Mouse (Mus musculus) heart, postnatal 14 days (tissue): ENCODE measurements around the gene Serpinb6c. TPM values are rescaled to one million over a fixed set of nuclear protein-coding genes. Genes with fewer than 3 reads are reported as not detected.
"Not testable (repeated sequence)": the region's sequence is repeated elsewhere in the genome, so short reads cannot be mapped to it uniquely, and the experiment has no call there.

ENCODE experiments used
- DNase-seq, 2 experiments: peaks; one replicate each; pipeline ENCODE4 v3.0.0; 2021 to 2022
- intact Hi-C: fragments of 180-260 bp; cut with DNase I; formaldehyde crosslinking; loops from one replicate; pipeline ENCODE4 v1.15.1; 2025
- long read RNA-seq, 2 experiments: library from polyadenylated mRNA; stranded (forward); transcript quantifications; one replicate each; pipeline ENCODE4 v2.0.0; 2021
- total RNA-seq, 2 experiments: library from RNA; stranded (reverse); gene quantifications; 2 replicates each; pipeline ENCODE4 v1.2.3; 2021

Gene Serpinb6c
- total RNA-seq = under 1 TPM in 1 of 2 experiments, not detected in 1; 0.22 TPM
- long read RNA-seq, experiment 1 = 0 reads
- long read RNA-seq, experiment 2 = 0 reads

GRCm38 (mm10) chr13:33905176-33905954 lies at the start of gene Serpinb6c:
TSS of gene Serpinb6c (minus strand) at chr13:33905708.
- no peak for DNase-seq
- intact Hi-C loops = no loop called here

DNA sequence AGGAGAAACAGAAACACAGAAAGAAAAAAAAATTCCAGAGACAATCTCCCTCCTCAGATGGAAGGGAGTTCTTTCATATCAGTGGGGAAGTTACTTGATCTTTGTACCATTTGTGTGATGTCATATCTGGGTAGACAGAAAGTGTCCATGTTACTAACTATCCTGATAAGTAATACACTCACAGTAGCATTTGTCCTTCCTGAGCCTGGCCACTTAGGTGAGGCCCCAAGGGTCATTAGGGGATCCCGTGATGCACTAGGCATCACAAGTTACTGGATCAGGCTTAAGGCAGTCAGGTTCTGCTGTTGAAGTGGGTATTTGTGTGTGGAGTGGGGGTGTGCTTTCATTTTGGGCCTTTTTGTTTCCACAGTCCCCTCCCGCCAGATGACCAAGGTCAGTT lies 47.4 kb upstream of the Serpinb6c start:
- intact Hi-C loops = no loop called here
- DNase-seq = no peak

DNA sequence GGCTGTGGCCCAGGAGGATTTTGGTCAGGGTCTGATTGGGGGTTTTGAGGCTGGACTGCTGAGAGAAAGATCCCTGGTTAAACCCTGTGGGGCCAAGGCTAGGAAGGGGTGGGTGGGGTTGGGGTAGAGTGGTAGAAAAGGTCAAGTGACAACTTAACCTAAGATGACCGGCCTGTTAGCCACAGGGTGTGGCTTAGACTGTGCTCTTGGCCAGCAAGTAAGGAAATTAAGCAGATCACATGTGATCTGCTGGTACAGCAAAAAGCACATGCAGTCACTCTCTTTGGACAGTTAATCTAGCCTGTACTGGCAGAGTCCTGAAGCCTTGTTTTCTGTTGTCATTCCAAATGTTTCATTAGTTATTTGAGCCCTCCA lies 46.6 kb upstream of the Serpinb6c start:
- intact Hi-C loops = no loop called here
- DNase-seq = no peak

DNA sequence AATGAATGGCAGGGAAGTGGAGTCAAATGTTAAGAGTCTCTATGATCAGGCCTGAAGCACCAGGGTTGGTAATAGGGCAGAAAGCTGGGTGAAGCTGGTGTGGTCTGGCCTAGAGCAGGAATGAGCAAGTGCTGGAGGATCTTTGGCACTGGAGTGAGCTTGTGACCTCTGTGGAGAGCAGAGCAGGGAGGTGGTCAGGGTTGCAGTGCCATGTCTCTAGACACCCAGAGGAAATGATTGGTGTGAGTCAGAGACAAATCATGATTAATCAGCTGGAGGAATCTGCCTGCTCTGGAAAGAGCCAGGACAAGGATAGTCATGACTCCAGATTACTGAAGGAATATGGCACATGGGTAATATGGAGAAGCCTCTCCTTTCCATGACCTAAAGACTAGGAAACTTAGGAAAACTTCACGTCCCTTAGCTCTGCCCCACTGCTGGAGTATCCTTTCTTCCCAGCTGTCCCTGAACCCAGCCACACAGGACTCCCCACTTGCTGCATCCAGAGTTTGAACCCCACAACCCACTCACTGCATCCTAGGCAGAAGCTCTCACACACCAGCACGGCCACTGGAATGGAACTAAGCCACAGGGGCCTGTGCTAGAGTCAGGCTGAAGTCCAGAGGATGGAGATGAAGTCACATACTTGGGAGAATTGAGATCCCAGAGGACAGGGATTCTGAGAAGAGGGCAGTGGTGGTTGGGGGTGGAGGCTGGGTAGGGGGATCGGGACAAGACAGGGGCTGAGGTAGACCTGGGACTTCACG lies 46.0 kb upstream of the Serpinb6c start:
- intact Hi-C loops = no loop called here
- peak in 1 of 2 experiments; percentile 14 for DNase-seq

- intact Hi-C loops = no loop called here
- DNase-seq = peak in 1 of 2 experiments; percentile 48
Observed at GRCm38 (mm10) chr13:33942212-33942779, 36.8 kb upstream of the Serpinb6c start.

GRCm38 (mm10) chr13:33941288-33941808 lies 35.8 kb upstream of the Serpinb6c start:
- DNase-seq = peak in 1 of 2 experiments; percentile 16
- intact Hi-C loops = no loop called here

DNA sequence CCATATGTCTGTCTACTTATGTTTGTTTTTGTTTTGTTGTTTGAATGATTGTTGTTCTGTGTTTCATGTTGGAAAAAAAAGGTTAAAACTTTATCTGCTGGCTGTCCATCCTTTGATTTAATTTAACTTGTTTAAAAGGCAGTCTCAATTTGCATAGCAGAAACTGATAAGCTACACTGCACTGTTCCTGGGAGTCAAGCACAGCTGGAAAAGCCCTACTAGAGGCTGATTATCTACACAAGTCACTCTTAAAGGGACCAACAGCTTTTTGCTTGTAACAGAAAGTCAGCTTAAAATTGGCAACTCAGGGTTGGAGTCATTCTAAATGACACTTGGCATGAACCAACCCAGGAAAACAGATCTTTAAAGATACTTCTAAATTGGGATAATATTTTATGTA lies 32.1 kb upstream of the Serpinb6c start:
- intact Hi-C loops, DNase-seq: not testable (repeated sequence)

- intact Hi-C loops = no loop called here
- DNase-seq = no peak
Observed at GRCm38 (mm10) chr13:33937151-33937550, 31.6 kb upstream of the Serpinb6c start.

- intact Hi-C loops = no loop called here
- DNase-seq = peak; percentile 68 to 69
Observed at GRCm38 (mm10) chr13:33935465-33936181, 30.1 kb upstream of the Serpinb6c start.

DNA sequence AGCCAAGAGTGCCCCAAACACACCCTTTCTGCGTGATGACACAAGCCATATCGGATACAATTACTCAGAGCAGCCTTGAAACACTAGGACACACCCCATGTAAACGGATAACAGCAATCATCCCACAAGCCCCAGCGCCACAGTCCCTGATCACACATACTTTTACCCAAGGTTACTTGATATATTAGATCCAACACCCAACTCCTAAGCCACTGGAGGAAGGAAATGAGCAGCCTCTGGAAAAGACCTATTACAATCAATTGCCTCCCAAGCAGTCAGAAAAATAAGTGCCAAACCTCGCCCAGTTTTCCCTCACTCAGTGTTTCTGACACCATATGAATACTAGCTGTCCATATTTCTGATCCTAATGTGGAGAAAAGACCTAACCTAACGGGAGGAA lies 29.2 kb upstream of the Serpinb6c start:
- DNase-seq = no peak
- intact Hi-C loops = no loop called here

- DNase-seq = peak; percentile 55 to 73
- intact Hi-C loops = no loop called here
Observed at GRCm38 (mm10) chr13:33930912-33931311, 25.4 kb upstream of the Serpinb6c start.

- intact Hi-C loops = no loop called here
- DNase-seq = no peak
Observed at GRCm38 (mm10) chr13:33930281-33930680, 24.8 kb upstream of the Serpinb6c start.

- intact Hi-C loops = no loop called here
- no peak for DNase-seq
Observed at GRCm38 (mm10) chr13:33921699-33922098, 16.2 kb upstream of the Serpinb6c start.

- intact Hi-C loops = no loop called here
Observed at GRCm38 (mm10) chr13:33921041-33921440, 15.5 kb upstream of the Serpinb6c start.

GRCm38 (mm10) chr13:33906821-33907220 lies 1.3 kb upstream of the Serpinb6c start:
- DNase-seq = no peak
- intact Hi-C loops = no loop called here

More at GRCm38 (mm10) chr13:33921041-33921440, 15.5 kb upstream of the Serpinb6c start:
- no peak for DNase-seq

- DNase-seq = no peak
- intact Hi-C loops = no loop called here
Observed at GRCm38 (mm10) chr13:33903290-33903689, 2.2 kb downstream of the Serpinb6c start.

DNA sequence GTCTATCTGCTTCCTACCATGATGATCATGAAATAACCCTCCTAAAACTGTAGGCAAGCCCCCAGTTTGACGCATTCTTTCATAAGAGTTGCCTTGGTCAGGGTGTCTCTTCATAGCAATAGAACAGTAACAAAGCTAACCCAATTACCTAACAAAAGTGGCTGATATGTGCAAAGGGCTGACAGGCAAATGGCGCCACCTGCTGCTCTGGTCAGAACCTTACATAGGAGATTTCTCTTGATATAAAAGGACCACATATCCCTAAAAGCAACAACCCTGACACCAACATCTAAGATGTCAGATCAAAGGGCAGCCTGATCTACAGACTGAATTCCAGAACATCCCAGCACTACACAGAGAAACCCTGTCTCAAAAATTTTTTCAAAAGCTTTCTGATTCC lies 11.3 kb downstream of the Serpinb6c start:
- DNase-seq = peak; percentile 20 to 29
- intact Hi-C loops = no loop called here

GRCm38 (mm10) chr13:33843308-33843707 lies 62.2 kb downstream of the Serpinb6c start, which contains the start of gene Serpinb6e:
TSS of gene Serpinb6e (minus strand) at chr13:33843408.
- intact Hi-C loops = no loop called here

DNA sequence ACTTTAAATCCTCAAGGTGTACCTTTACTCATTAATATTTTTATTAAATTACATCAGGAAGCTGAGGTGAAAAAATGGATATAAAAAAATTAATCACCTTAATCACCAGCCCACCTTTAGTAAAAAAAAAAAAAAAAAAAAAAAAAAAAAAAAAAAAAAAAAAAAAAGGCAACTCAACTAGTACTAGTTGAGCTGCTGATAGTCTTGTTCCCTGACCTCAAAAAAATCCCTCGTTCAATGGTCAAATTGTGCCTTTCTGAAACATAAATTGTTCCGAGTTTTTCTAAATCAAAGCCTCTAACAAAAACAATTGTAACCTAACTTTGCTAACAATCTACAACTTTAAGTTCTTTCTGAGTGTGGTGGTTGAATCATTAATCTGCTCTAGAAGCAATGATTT lies 74.8 kb downstream of the Serpinb6c start:
- intact Hi-C loops = no loop called here
- DNase-seq = no peak

More at GRCm38 (mm10) chr13:33843308-33843707, 62.2 kb downstream of the Serpinb6c start, which contains the start of gene Serpinb6e:
- no peak for DNase-seq
